Mouse (Mus musculus) embryonic facial prominence, embryonic 11.5 days (tissue): ENCODE results near the gene Pigu. TPM values are rescaled to one million over a fixed set of nuclear protein-coding genes. Genes with fewer than 3 reads are reported as not detected.
A peak's percentile ranks its signal among the peaks of the same experiment; 100 is the strongest.

Experiments
- ATAC-seq: fragments of 200-750 bp; cut with Nextera tagmentation; replicated peaks from 2 replicates; pipeline ENCODE4 v1.8.0; 2017; ENCODE audit warnings: low read depth; ENCODE audit not compliant: insufficient number of reproducible peaks, low FRiP score, low TSS enrichment
- DNase-seq: peaks from one replicate; pipeline ENCODE4 v3.0.0-alpha.2; 2015; ENCODE audit warnings: low spot score
- H3K27ac ChIP-seq: fragments of 300-500 bp; sonication (generic); replicated peaks from 2 replicates; pipeline ENCODE4 v1.5.1; 2014; ENCODE audit warnings: mild to moderate bottlenecking, low read depth, low read length, control low read depth
- H3K27me3 ChIP-seq: fragments of 300-500 bp; sonication (generic); 2 replicates; pipeline ENCODE4 v1.6.1; 2014; ENCODE audit warnings: mild to moderate bottlenecking, low read length, moderate library complexity, mixed read lengths; ENCODE audit not compliant: control insufficient read depth, insufficient read depth
- H3K36me3 ChIP-seq: fragments of 300-500 bp; sonication (generic); replicated peaks from 2 replicates; pipeline ENCODE4 v1.6.1; 2014; ENCODE audit warnings: low read depth, mild to moderate bottlenecking, low read length, moderate library complexity, mixed read lengths; ENCODE audit not compliant: control insufficient read depth, insufficient read depth
- H3K4me1 ChIP-seq: fragments of 300-500 bp; sonication (generic); 2 replicates; pipeline ENCODE4 v1.6.1; 2014; ENCODE audit warnings: low read length, mixed read lengths; ENCODE audit not compliant: control insufficient read depth, insufficient read depth
- H3K4me2 ChIP-seq: fragments of 300-500 bp; sonication (generic); 2 replicates; pipeline ENCODE4 v1.6.1; 2014; ENCODE audit warnings: low read depth, mild to moderate bottlenecking, control low read depth, low read length, moderate library complexity
- H3K4me3 ChIP-seq: fragments of 300-500 bp; sonication (generic); 2 replicates; pipeline ENCODE4 v1.5.1; 2014; ENCODE audit warnings: low read depth, low read length, control low read depth
- H3K9ac ChIP-seq: fragments of 300-500 bp; sonication (generic); replicated peaks from 2 replicates; pipeline ENCODE4 v1.6.1; 2014; ENCODE audit warnings: mild to moderate bottlenecking, control low read depth, low read length
- H3K9me3 ChIP-seq: fragments of 300-500 bp; sonication (generic); replicated peaks from 2 replicates; pipeline ENCODE4 v1.6.1; 2016; ENCODE audit warnings: mild to moderate bottlenecking, low read length, inconsistent platforms, mixed read lengths; ENCODE audit not compliant: control insufficient read depth
- WGBS: fragments of 180-500 bp; shearing (Covaris S2); extraction: QIAGEN DNeasy Blood & Tissue Kit; methylation state at CpG from one replicate; pipeline ENCODE4 v1.1.7; 2014; 5-methylcytosine and 5-hydroxymethylcytosine counted together
- polyA plus RNA-seq: library from polyadenylated mRNA; unstranded; fragments of >200 nt; fragmentation: Nextera tagmentation; extraction: Ambion mirVana; gene quantifications from 2 replicates; pipeline ENCODE4 v1.2.1, GENCODE M21; 2014

Pigu gene
- 58.4 and 60.2 TPM in 2 replicates for polyA plus RNA-seq

DNA sequence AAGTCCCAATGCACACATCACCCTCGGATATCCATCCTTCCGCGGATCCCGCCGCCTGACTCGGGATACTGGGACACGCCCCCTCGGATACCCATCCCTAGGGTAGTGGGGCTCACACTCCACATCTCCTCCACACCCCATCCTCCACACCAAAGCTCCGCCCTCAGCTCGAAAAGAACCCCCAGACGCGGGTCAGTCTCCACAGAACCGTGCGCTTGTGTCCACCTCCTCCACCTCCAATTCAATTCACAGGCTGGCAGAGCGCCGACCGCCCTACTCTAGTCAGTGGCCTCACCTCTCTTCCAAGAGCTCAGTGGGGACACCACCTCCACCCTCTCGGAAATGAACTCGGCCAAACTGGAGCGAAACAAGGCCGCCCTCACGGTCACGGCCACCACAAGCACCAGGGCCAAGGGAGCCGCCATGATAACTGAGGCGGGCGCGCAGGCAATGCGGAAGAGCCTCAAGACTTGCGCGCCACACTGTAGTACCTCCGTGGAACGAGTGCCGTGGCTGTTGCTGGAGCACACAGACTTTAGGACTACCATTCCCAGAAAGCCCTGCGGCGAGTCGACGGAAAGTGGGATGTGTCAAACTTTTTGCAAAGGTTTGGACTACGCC is at the start of gene Pigu:
Pigu (minus strand) TSS at position 460 of the 621 bp plus-strand sequence.
- peak; percentile 99 for DNase-seq
- H3K4me2 ChIP-seq, result peak within 1 kb of the TSS; percentile 57
- peak; percentile 98 for ATAC-seq
- H3K36me3 ChIP-seq, result no peaks in the 10 kb centered on the region
- H3K9ac ChIP-seq, result peak within 1 kb of the TSS; percentile 83
- H3K27me3 ChIP-seq, result no peaks in the 10 kb centered on the region
- no peak within 1 kb of the TSS for H3K27ac ChIP-seq
- WGBS, result under 1% methylated on average over 38 of the region's 38 CpGs
- peak within 1 kb of the TSS; percentile 86 for H3K4me3 ChIP-seq
- H3K9me3 ChIP-seq, result no peaks in the 10 kb centered on the region
- no peaks in the 10 kb centered on the region; the same call in 1 of the 2 replicates for H3K4me1 ChIP-seq

DNA sequence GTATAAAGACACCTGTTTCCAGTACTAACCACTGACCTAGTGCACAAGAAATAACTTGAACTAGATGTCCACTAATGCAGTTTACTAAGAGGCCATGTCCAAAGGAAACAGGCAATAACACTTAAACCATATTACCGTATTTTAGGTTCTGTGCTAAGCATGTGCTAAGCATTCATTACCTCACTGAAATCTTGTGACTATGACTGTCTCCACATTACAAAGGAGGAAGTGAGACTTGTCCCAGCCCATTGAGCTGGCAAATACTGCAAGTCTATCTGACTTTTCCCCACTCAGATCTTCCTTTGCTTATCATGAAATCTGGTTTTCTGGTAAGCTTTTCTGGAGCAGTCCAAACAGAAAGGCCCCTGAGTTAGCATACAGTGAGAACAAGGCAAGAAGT is 47.4 kb upstream of the Pigu start:
- H3K9me3 ChIP-seq, result no peaks in the 10 kb centered on the region
- no peak overlapping the region for H3K9ac ChIP-seq
- 92% methylated on average over 1 of the region's 1 CpGs for WGBS
- H3K36me3 ChIP-seq, result peaks cover 3% of the 10 kb centered on the region
- H3K4me2 ChIP-seq, result no peak overlapping the region
- DNase-seq (no peak), ATAC-seq (no peak)
- no peaks in the 10 kb centered on the region for H3K27me3 ChIP-seq
- H3K27ac ChIP-seq, result no peak overlapping the region
- H3K4me1 ChIP-seq, result no peaks in the 10 kb centered on the region
- no peak overlapping the region for H3K4me3 ChIP-seq

DNA sequence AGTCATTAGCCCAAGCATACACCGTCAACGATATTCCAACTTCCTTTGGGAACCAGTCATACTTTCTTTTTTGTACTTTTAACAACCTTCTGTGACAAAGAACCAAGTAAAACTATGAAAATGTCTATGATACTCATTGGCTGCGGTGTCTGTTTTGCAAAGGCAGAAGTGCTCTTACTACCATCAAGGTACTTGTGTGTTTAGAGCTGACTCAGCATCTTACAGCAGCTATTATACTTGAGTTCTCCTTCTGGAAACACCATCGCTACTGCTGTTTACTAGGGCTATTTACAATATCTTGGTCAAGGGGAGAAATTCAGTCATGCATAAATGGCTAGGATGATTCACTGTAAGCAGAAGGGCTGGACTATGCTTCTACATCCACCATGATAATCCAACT is 44.7 kb upstream of the Pigu start:
- H3K27ac ChIP-seq, result no peak overlapping the region
- no peak overlapping the region for H3K4me3 ChIP-seq
- no peak overlapping the region for H3K9ac ChIP-seq
- no peaks in the 10 kb centered on the region for H3K4me1 ChIP-seq
- H3K36me3 ChIP-seq, result peaks cover 3% of the 10 kb centered on the region
- DNase-seq (no peak), ATAC-seq (no peak)
- no peaks in the 10 kb centered on the region for H3K9me3 ChIP-seq
- no peaks in the 10 kb centered on the region for H3K27me3 ChIP-seq
- 97% methylated on average over 4 of the region's 4 CpGs for WGBS
- H3K4me2 ChIP-seq, result no peak overlapping the region

DNA sequence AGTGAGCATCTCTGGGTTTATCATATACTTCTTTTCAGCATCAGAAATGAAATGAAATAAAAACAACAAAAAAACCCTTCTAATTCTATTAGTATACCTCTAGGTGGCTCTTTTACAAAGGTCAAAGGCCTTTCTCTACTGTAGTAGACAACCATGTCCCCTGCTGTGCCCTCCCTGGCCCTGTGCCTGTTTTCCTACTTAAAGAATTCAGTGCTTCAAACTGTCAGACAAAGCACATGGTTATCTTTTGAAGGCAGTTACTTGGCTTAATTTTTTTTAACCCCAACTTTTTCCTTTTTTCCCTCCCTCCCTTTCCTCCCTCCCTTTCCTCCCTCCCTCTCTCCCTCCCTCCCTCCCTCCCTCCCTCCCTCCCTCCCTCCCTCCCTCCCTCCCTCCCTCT is 43.0 kb upstream of the Pigu start:
- ATAC-seq, result no peak
- H3K9me3 ChIP-seq, result no peaks in the 10 kb centered on the region
- peaks cover 4% of the 10 kb centered on the region; the same call in 1 of the 2 replicates for H3K36me3 ChIP-seq

DNA sequence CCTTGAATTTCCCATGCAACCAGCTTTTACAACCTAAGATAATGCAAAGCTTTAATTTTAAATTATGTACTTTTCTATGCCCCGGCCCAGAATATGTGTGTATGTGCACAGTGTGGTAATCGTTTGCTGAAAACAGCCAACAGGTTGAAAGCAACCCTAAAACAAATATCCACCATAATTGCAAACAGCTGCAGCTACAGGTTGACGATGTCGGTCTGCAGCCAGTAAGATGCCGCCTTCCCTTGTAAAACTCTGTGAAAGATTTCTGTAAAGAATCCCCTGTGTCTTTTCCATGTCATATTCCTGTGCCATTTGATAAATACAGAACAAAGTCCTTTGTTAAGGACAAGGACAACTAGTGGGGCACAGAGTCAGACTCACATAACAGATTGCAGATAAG is 37.4 kb upstream of the Pigu start:
- Histone ChIP-seq H3K36me3 (peaks cover 5% of the 10 kb centered on the region; the same call in 1 of the 2 replicates), H3K4me3 (no peak overlapping the region), H3K4me2 (no peak overlapping the region), H3K27ac (no peak overlapping the region), H3K9ac (no peak overlapping the region), H3K27me3 (no peaks in the 10 kb centered on the region), H3K4me1 (no peaks in the 10 kb centered on the region), H3K9me3 (no peaks in the 10 kb centered on the region)
- DNase-seq (peak; percentile 68), ATAC-seq (no peak)
- 36% methylated on average over 5 of the region's 5 CpGs for WGBS

More for the DNA sequence above, 43.0 kb upstream of the Pigu start:
- no peak for DNase-seq
- Histone ChIP-seq H3K27me3 (no peaks in the 10 kb centered on the region), H3K27ac (no peak overlapping the region), H3K4me3 (no peak overlapping the region), H3K9ac (no peak overlapping the region), H3K4me2 (no peak overlapping the region), H3K4me1 (no peaks in the 10 kb centered on the region)

DNA sequence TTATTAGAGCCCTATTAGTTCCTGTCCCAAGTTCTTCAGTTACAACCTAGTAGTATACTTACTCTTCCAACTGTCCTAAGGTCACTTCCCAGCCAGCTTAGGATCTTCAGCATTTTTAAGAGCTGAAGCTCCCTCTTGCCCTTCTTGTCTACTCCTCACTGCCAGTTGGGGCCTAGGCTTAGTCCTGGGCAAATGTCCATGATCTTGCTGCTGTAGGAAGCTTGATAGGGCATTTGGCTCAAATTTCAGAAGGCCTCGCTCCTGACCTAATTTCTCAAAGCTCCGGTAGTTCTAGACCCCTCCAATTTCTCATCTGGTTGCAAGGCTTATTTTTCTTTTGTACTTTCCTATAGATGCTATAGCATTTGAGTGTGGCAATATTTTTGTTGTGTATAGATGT is 31.3 kb upstream of the Pigu start:
- peaks cover 5% of the 10 kb centered on the region; the same call in 1 of the 2 replicates for H3K36me3 ChIP-seq
- no peak overlapping the region for H3K9ac ChIP-seq
- no peak overlapping the region for H3K4me3 ChIP-seq
- ATAC-seq, result no peak
- H3K27ac ChIP-seq, result no peak overlapping the region
- H3K4me1 ChIP-seq, result no peaks in the 10 kb centered on the region
- H3K4me2 ChIP-seq, result no peak overlapping the region
- no peaks in the 10 kb centered on the region for H3K9me3 ChIP-seq
- no peak for DNase-seq
- H3K27me3 ChIP-seq, result no peaks in the 10 kb centered on the region
- 81% methylated on average over 2 of the region's 2 CpGs for WGBS

DNA sequence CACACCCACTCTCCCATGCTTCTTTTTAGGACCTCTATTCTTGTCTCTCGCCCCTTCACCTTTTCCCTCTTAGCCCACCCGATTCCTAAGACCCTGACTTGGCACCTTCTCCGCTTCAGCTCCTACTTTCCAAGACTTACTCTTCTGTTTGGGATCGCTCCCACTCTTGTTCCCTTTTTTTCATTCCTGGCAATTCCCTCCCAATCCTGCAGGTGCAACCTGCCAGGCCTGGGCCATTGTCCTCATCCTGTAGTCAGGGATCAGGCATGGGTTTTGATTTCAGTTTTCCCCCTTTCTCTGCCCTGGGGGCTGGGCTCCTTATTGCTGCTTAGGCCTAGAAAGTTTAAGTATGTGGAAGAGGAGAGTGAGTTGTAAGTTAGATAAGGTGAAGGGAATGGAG is 29.8 kb upstream of the Pigu start:
- no peak for ATAC-seq
- 46% methylated on average over 4 of the region's 4 CpGs for WGBS
- no peak overlapping the region for H3K27ac ChIP-seq
- no peak overlapping the region for H3K4me3 ChIP-seq
- no peaks in the 10 kb centered on the region for H3K9me3 ChIP-seq
- no peaks in the 10 kb centered on the region for H3K27me3 ChIP-seq
- H3K36me3 ChIP-seq, result peaks cover 5% of the 10 kb centered on the region; the same call in 1 of the 2 replicates
- no peak overlapping the region for H3K9ac ChIP-seq
- no peaks in the 10 kb centered on the region for H3K4me1 ChIP-seq
- DNase-seq, result no peak
- H3K4me2 ChIP-seq, result no peak overlapping the region

DNA sequence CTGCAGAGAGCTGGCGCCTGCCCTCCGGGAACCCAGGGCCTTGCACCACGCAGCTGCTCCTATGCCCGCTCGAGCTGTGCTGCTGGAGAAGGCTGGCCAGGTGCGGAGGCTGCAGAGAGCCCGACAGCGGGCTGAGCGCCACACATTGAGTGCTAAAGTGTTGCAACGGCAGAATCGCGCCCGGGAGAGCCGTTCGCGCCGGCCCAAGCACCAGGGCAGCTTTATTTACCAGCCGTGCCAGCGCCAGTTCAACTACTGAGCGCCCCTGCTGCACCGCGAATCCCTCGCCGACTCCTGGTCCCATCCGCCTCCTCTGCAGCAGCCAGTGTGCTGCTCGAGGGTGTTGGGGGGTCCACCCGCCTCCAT is 29.3 kb upstream of the Pigu start:
- Histone ChIP-seq H3K36me3 (peaks cover 5% of the 10 kb centered on the region; the same call in 1 of the 2 replicates), H3K4me2 (no peak overlapping the region), H3K9me3 (no peaks in the 10 kb centered on the region), H3K9ac (no peak overlapping the region), H3K4me1 (no peaks in the 10 kb centered on the region), H3K27me3 (no peaks in the 10 kb centered on the region), H3K27ac (no peak overlapping the region), H3K4me3 (no peak overlapping the region)
- DNase-seq (no peak), ATAC-seq (no peak)
- WGBS, result 14% methylated on average over 27 of the region's 27 CpGs
